Mouse (Mus musculus) bone marrow macrophage, adult 2 months (primary cell): ENCODE measurements around the gene Tgm7.

ENCODE experiments used
- CTCF ChIP-seq: IDR thresholded peaks from 2 replicates; pipeline ENCODE4 v1.5.1; 2012; ENCODE audit warnings: low read depth, mild to moderate bottlenecking, low read length, moderate library complexity
- POLR2A ChIP-seq: IDR thresholded peaks from 2 replicates; pipeline ENCODE4 v1.6.1; 2012; ENCODE audit warnings: mild to moderate bottlenecking, low read depth, low read length, borderline replicate concordance

DNA sequence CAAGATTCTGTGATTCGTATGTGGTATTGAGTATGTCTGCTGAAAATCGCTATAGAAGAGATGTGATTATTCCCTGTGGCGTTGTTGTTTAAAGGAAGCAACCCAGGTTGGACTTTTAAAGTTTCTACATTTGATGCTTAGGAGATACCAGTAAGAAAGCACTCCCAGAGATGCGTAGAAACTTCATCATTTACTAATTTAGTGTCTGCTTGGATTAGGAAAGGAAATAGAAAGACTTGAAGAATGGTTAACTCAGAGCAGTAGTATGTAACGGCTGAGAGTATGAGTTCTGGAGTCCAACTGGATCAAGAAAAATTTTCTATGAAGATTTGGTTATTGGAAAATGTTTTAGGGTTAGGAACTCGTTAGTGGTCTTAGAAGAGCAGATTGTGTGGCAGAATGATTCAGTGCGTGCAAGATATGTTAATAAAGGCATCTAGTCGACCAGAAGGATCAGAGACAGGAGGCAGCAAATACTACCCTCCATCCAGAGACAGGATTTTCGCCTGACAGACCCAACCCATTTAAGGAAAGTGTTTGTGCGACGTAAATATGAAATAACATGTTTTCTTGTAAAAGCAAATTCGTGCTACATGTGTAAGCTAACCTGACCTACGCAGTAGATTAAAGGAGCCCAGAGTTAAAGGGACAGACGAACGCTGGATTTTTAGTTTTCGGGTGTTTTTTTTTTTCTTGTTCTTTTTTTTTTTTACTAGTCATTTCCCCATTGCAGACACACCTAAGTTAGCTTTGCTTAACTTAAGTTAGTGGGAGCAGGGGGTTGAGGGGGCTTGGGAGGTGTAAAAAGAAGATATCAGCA is 31.8 kb upstream of the Tgm7 start:
- TF ChIP-seq POLR2A (no peak), CTCF (no peak)
